Mouse (Mus musculus) CH12.LX (cell line): ENCODE measurements around the gene Dennd5a. TPM values are rescaled to one million over a fixed set of nuclear protein-coding genes. Genes with fewer than 3 reads are reported as not detected.

Experiments used
- DNase-seq: peaks from one replicate; pipeline ENCODE4 v3.0.0-alpha.2; 2013; ENCODE audit errors: extremely low read depth
- H3K27ac ChIP-seq: 2 replicates; pipeline ENCODE4 v1.5.1; 2012; ENCODE audit warnings: low read depth, mild to moderate bottlenecking, control low read depth, moderate library complexity; ENCODE audit not compliant: insufficient read depth
- H3K27me3 ChIP-seq: replicated peaks from 2 replicates; pipeline ENCODE3; 2012; ENCODE audit warnings: inconsistent platforms
- H3K36me3 ChIP-seq, 2 experiments: replicated peaks in 1 of 2; 2 replicates each; pipeline versions ENCODE3 to v1.6.1; 2012; ENCODE audit warnings: inconsistent platforms in 1 of 2, low read length in 1 of 2, mild to moderate bottlenecking in 1 of 2, mixed read lengths in 1 of 2, moderate library complexity in 1 of 2; ENCODE audit not compliant: control insufficient read depth in 1 of 2, insufficient read depth in 1 of 2
- H3K4me1 ChIP-seq, 2 experiments: 2 replicates each; pipeline ENCODE4 v1.6.1; 2012; ENCODE audit warnings: inconsistent platforms in 1 of 2, moderate library complexity in 1 of 2; ENCODE audit not compliant: insufficient read depth in 2 of 2, control insufficient read depth in 1 of 2
- H3K4me2 ChIP-seq: 2 replicates; pipeline ENCODE4 v1.6.1; 2012; ENCODE audit warnings: low read depth, mild to moderate bottlenecking, control low read depth; ENCODE audit not compliant: poor library complexity, insufficient read depth, severe bottlenecking
- H3K4me3 ChIP-seq, 3 experiments: fragments of 150-350 bp in 1 of 3; sonication (generic) in 1 of 3; replicated peaks in 1 of 3; 2 replicates each; pipeline versions ENCODE3 to v1.5.1; 2011 to 2012; ENCODE audit warnings: low read depth in 2 of 3, low read length in 2 of 3, mild to moderate bottlenecking in 2 of 3, moderate library complexity in 2 of 3, control low read depth in 1 of 3, improper control_type of control experiment in 1 of 3, inconsistent platforms in 1 of 3, mixed read lengths in 1 of 3; ENCODE audit not compliant: poor library complexity in 1 of 3
- H3K79me2 ChIP-seq: replicated peaks from 2 replicates; pipeline ENCODE4 v1.6.1; 2012; ENCODE audit warnings: mild to moderate bottlenecking, moderate library complexity; ENCODE audit not compliant: control insufficient read depth, poor library complexity, insufficient read depth, severe bottlenecking; ENCODE audit errors: extremely low read depth
- H3K9ac ChIP-seq: 2 replicates; pipeline ENCODE4 v1.6.1; 2012; ENCODE audit warnings: low read depth, mild to moderate bottlenecking, control low read depth, moderate library complexity; ENCODE audit not compliant: insufficient read depth
- H3K9me3 ChIP-seq: replicated peaks from 2 replicates; pipeline ENCODE3; 2012; ENCODE audit warnings: low read length, inconsistent platforms, mixed read lengths
- BHLHE40 ChIP-seq: IDR thresholded peaks from 2 replicates; pipeline ENCODE4 v1.6.1; 2011; ENCODE audit warnings: mild to moderate bottlenecking, low read depth, low read length, improper control_type of control experiment
- CHD1 ChIP-seq: IDR thresholded peaks from 2 replicates; pipeline ENCODE4 v1.6.1; 2012; ENCODE audit warnings: low read depth, low read length, improper control_type of control experiment, inconsistent platforms
- CHD2 ChIP-seq: IDR thresholded peaks from 2 replicates; pipeline ENCODE4 v1.6.1; 2011; ENCODE audit warnings: low read length, improper control_type of control experiment
- E2F4 ChIP-seq: IDR thresholded peaks from 2 replicates; pipeline ENCODE4 v1.6.1; 2011; ENCODE audit warnings: low read depth, low read length, improper control_type of control experiment; ENCODE audit not compliant: insufficient replicate concordance
- GABPA ChIP-seq: IDR thresholded peaks from 2 replicates; pipeline ENCODE4 v1.6.1; 2012; ENCODE audit warnings: low read depth, low read length, improper control_type of control experiment, inconsistent platforms; ENCODE audit not compliant: insufficient replicate concordance
- HCFC1 ChIP-seq: IDR thresholded peaks from 2 replicates; pipeline ENCODE4 v1.6.1; 2012; ENCODE audit warnings: low read depth, mild to moderate bottlenecking, inconsistent platforms, low read length, improper control_type of control experiment
- IRF4 ChIP-seq: IDR thresholded peaks from 2 replicates; pipeline ENCODE4 v1.6.1; 2014; ENCODE audit warnings: low read depth, mild to moderate bottlenecking, inconsistent platforms, low read length, improper control_type of control experiment
- JUN ChIP-seq: IDR thresholded peaks from 2 replicates; pipeline ENCODE4 v1.6.1; 2011; ENCODE audit warnings: low read depth, mild to moderate bottlenecking, low read length, improper control_type of control experiment, moderate library complexity; ENCODE audit not compliant: insufficient read depth
- JUND ChIP-seq: conservative IDR thresholded peaks from 2 replicates; pipeline ENCODE4 v1.6.1; 2011; ENCODE audit warnings: low read depth, low read length, improper control_type of control experiment
- KAT2A ChIP-seq: IDR thresholded peaks from 2 replicates; pipeline ENCODE4 v1.6.1; 2012; ENCODE audit warnings: low read length, improper control_type of control experiment, inconsistent platforms; ENCODE audit not compliant: insufficient replicate concordance
- MAFK ChIP-seq: IDR thresholded peaks from 2 replicates; pipeline ENCODE4 v1.6.1; 2011; ENCODE audit warnings: low read length, improper control_type of control experiment; ENCODE audit not compliant: insufficient replicate concordance
- MAX ChIP-seq: IDR thresholded peaks from 2 replicates; pipeline ENCODE4 v1.6.1; 2011; ENCODE audit warnings: low read length, improper control_type of control experiment
- MAZ ChIP-seq: IDR thresholded peaks from 2 replicates; pipeline ENCODE4 v1.6.1; 2012; ENCODE audit warnings: low read depth, mild to moderate bottlenecking, inconsistent platforms, low read length, improper control_type of control experiment, moderate library complexity
- MXI1 ChIP-seq: IDR thresholded peaks from 2 replicates; pipeline ENCODE4 v1.6.1; 2011; ENCODE audit warnings: mild to moderate bottlenecking, low read depth, low read length, improper control_type of control experiment
- MYC ChIP-seq: IDR thresholded peaks from 2 replicates; pipeline ENCODE4 v1.6.1; 2011; ENCODE audit warnings: low read depth, mild to moderate bottlenecking, improper control_type of control experiment, low read length
- NELFE ChIP-seq: IDR thresholded peaks from 2 replicates; pipeline ENCODE4 v1.6.1; 2011; ENCODE audit warnings: low read depth, low read length, improper control_type of control experiment
- RAD21 ChIP-seq: IDR thresholded peaks from 2 replicates; pipeline ENCODE4 v1.6.1; 2011; ENCODE audit warnings: low read depth, mild to moderate bottlenecking, low read length, improper control_type of control experiment, moderate library complexity
- RCOR1 ChIP-seq: conservative IDR thresholded peaks from 2 replicates; pipeline ENCODE4 v1.6.1; 2012; ENCODE audit warnings: low read depth, mild to moderate bottlenecking, inconsistent platforms, low read length, improper control_type of control experiment
- SIN3A ChIP-seq: IDR thresholded peaks from 2 replicates; pipeline ENCODE4 v1.6.1; 2012; ENCODE audit warnings: low read length, improper control_type of control experiment, inconsistent platforms
- SMC3 ChIP-seq: IDR thresholded peaks from 2 replicates; pipeline ENCODE4 v1.6.1; 2011; ENCODE audit warnings: low read depth, low read length, improper control_type of control experiment
- TBP ChIP-seq: conservative IDR thresholded peaks from 2 replicates; pipeline ENCODE4 v1.6.1; 2011; ENCODE audit warnings: low read depth, low read length, improper control_type of control experiment
- TCF12 ChIP-seq: IDR thresholded peaks from 2 replicates; pipeline ENCODE4 v1.6.1; 2014; ENCODE audit warnings: low read depth, mild to moderate bottlenecking, inconsistent platforms, low read length, improper control_type of control experiment
- UBTF ChIP-seq: IDR thresholded peaks from 2 replicates; pipeline ENCODE4 v1.6.1; 2012; ENCODE audit warnings: low read depth, mild to moderate bottlenecking, inconsistent platforms, low read length, improper control_type of control experiment, moderate library complexity
- USF1 ChIP-seq: IDR thresholded peaks from 2 replicates; pipeline ENCODE4 v1.6.1; 2014; ENCODE audit warnings: low read depth, mild to moderate bottlenecking, inconsistent platforms, low read length, improper control_type of control experiment
- ZC3H11A ChIP-seq: IDR thresholded peaks from 2 replicates; pipeline ENCODE4 v1.6.1; 2012; ENCODE audit warnings: low read depth, mild to moderate bottlenecking, inconsistent platforms, low read length, improper control_type of control experiment
- ZKSCAN1 ChIP-seq: IDR thresholded peaks from 2 replicates; pipeline ENCODE4 v1.6.1; 2012; ENCODE audit warnings: low read depth, inconsistent platforms, low read length, improper control_type of control experiment, borderline replicate concordance
- ZMIZ1 ChIP-seq: IDR thresholded peaks from 2 replicates; pipeline ENCODE4 v1.6.1; 2012; ENCODE audit warnings: low read depth, mild to moderate bottlenecking, inconsistent platforms, low read length, improper control_type of control experiment
- dilution Hi-C: fragments of 300-500 bp; cut with MboI; formaldehyde crosslinking; loops from 2 replicates; pipeline ENCODE4 v1.14.3; 2020; ENCODE audit warnings: low sequenced_read_pairs; ENCODE audit not compliant: extremely low pct_unique_long_range_greater_than_20kb, extremely low pct_ligation_motif_present
- in situ Hi-C: fragments of 300-500 bp; cut with MboI; formaldehyde crosslinking; loops from 3 replicates; pipeline ENCODE4 v1.14.3; 2019; ENCODE audit warnings: low sequenced_read_pairs, low pct_ligation_motif_present, low pct_unique_long_range_greater_than_20kb, mixed read lengths
- polyA plus RNA-seq: library from polyadenylated mRNA; unstranded; fragments of >175 nt; gene quantifications from 2 replicates; pipeline ENCODE4 v1.2.1, GENCODE M21; 2012; ENCODE audit warnings: low read depth; ENCODE audit not compliant: insufficient read length
- total RNA-seq, 2 experiments: library from RNA; depleted of rRNA; stranded (reverse); fragments of 300-350 nt in 1 of 2; fragments of >200 nt in 1 of 2; gene quantifications; 2 replicates each; pipeline ENCODE4 v1.2.3; 2012 to 2014

The Dennd5a gene
- total and polyA plus RNA-seq, 3 experiments, result 20.7 to 29.5 (median 24.6) TPM

GRCm38 (mm10) chr7:109906165-109906564 is 54.1 kb downstream of the Dennd5a start:
- dilution Hi-C loops, result no loop called here
- no peak overlapping the region for H3K9ac ChIP-seq
- no peak overlapping the region for H3K4me3 ChIP-seq
- H3K4me2 ChIP-seq, result no peak overlapping the region
- H3K9me3 ChIP-seq, result no peaks in the 10 kb centered on the region
- no peaks in the 10 kb centered on the region for H3K27me3 ChIP-seq
- in situ Hi-C loops, result no loop called here
- no peak overlapping the region for H3K27ac ChIP-seq
- no peak for DNase-seq
- H3K4me1 ChIP-seq, result no peaks in the 10 kb centered on the region; a peak in 1 of 4 replicates
- peaks cover 17 to 71% of the 10 kb centered on the region in 2 experiments for H3K36me3 ChIP-seq
- TF ChIP-seq ZKSCAN1, result no peak
- no peak for TF ChIP-seq TCF12
- TF ChIP-seq UBTF, result no peak
- no peak for TF ChIP-seq MAX
- no peak for TF ChIP-seq MXI1
- no peak for TF ChIP-seq CHD2
- TF ChIP-seq ZMIZ1, result no peak
- no peak for TF ChIP-seq GABPA
- TF ChIP-seq RCOR1, result no peak
- TF ChIP-seq USF1, result no peak
- no peak for TF ChIP-seq SIN3A
- no peak for TF ChIP-seq CHD1
- no peak for TF ChIP-seq TBP
- TF ChIP-seq SMC3, result no peak
- TF ChIP-seq JUND, result no peak
- no peak for TF ChIP-seq BHLHE40
- TF ChIP-seq ZC3H11A, result no peak
- no peak for TF ChIP-seq NELFE
- no peak for TF ChIP-seq MAFK
- no peak for TF ChIP-seq RAD21
- TF ChIP-seq, all 38 proteins: peak for 0
- no peaks in the 10 kb centered on the region for H3K79me2 ChIP-seq

GRCm38 (mm10) chr7:109900921-109901320 is 59.3 kb downstream of the Dennd5a start:
- Histone ChIP-seq H3K9ac (no peak overlapping the region), H3K36me3 (peaks cover 35 to 93% of the 10 kb centered on the region in 2 experiments), H3K4me2 (no peak overlapping the region), H3K4me3 (no peak overlapping the region), H3K27me3 (no peaks in the 10 kb centered on the region), H3K9me3 (no peaks in the 10 kb centered on the region), H3K79me2 (no peaks in the 10 kb centered on the region), H3K27ac (no peak overlapping the region), H3K4me1 (no peaks in the 10 kb centered on the region; a peak in 1 of 4 replicates)
- in situ Hi-C loops, result no loop called here
- dilution Hi-C loops, result no loop called here
- TF ChIP-seq E2F4, result no peak
- TF ChIP-seq MYC, result no peak
- no peak for TF ChIP-seq IRF4
- TF ChIP-seq TCF12, result no peak
- TF ChIP-seq SIN3A, result no peak
- no peak for TF ChIP-seq CHD2
- TF ChIP-seq CHD1, result no peak
- no peak for TF ChIP-seq KAT2A
- no peak for TF ChIP-seq MAZ
- TF ChIP-seq MXI1, result no peak
- no peak for TF ChIP-seq HCFC1
- TF ChIP-seq ZKSCAN1, result no peak
- TF ChIP-seq JUN, result no peak
- no peak for TF ChIP-seq ZMIZ1
- no peak for TF ChIP-seq BHLHE40
- TF ChIP-seq TBP, result no peak
- peak; percentile 2 for DNase-seq
